Mouse (Mus musculus): ENCODE measurements around the gene Lhfpl5. TPM values are rescaled to one million over a fixed set of nuclear protein-coding genes. Genes with fewer than 3 reads are reported as not detected.

The Lhfpl5 gene
- polyA plus RNA-seq, 1 experiment from 2014 or later, result not detected

- no peaks in the 10 kb centered on the region for H3K9me3 ChIP-seq (replicated peaks; ENCODE audit: control insufficient read depth, low read length)
- H3K4me2 ChIP-seq, result no peak overlapping the region
- no peak for ATAC-seq (replicated peaks; ENCODE audit: insufficient number of reproducible peaks, low FRiP score, low TSS enrichment)
- H3K4me1 ChIP-seq (ENCODE audit: control insufficient read depth, insufficient read depth, low read length), result peaks cover 15% of the 10 kb centered on the region
- H3K9ac ChIP-seq (ENCODE audit: low read depth, low read length), result no peak overlapping the region
- H3K4me3 ChIP-seq (ENCODE audit: low read depth, low read length), result no peak overlapping the region
- no peak overlapping the region for H3K27ac ChIP-seq (ENCODE audit: low read depth, low read length)
- no peaks in the 10 kb centered on the region; the same call in 1 of the 2 replicates for H3K27me3 ChIP-seq (ENCODE audit: control insufficient read depth, insufficient read depth, low read length)
- 65% methylated on average over 2 of the region's 2 CpGs for WGBS (ENCODE audit: insufficient replicate concordance)
- H3K36me3 ChIP-seq (ENCODE audit: control insufficient read depth, insufficient read depth, low read length), result peaks cover 3% of the 10 kb centered on the region; the same call in 1 of the 2 replicates
Observed at GRCm38 (mm10) chr17:28624841-28625240, 49.4 kb downstream of the Lhfpl5 start.

- ATAC-seq (replicated peaks; ENCODE audit: insufficient number of reproducible peaks, low FRiP score, low TSS enrichment), result no peak
- H3K9ac ChIP-seq (ENCODE audit: low read depth, low read length), result no peak overlapping the region
- WGBS (ENCODE audit: insufficient replicate concordance), result 93% methylated on average over 15 of the region's 15 CpGs
Observed at GRCm38 (mm10) chr17:28625327-28625726, 49.9 kb downstream of the Lhfpl5 start.

GRCm38 (mm10) chr17:28626937-28627336 is 51.5 kb downstream of the Lhfpl5 start:
- H3K27ac ChIP-seq (ENCODE audit: low read depth, low read length), result no peak overlapping the region
- no peak overlapping the region for H3K4me3 ChIP-seq (ENCODE audit: low read depth, low read length)
- 75% methylated on average over 2 of the region's 2 CpGs for WGBS (ENCODE audit: insufficient replicate concordance)
- H3K9ac ChIP-seq (ENCODE audit: low read depth, low read length), result no peak overlapping the region
- no peak overlapping the region for H3K4me2 ChIP-seq
- H3K36me3 ChIP-seq (ENCODE audit: control insufficient read depth, insufficient read depth, low read length), result no peaks in the 10 kb centered on the region
- ATAC-seq (replicated peaks; ENCODE audit: insufficient number of reproducible peaks, low FRiP score, low TSS enrichment), result no peak
- H3K9me3 ChIP-seq (replicated peaks; ENCODE audit: control insufficient read depth, low read length), result no peaks in the 10 kb centered on the region
- H3K4me1 ChIP-seq (ENCODE audit: control insufficient read depth, insufficient read depth, low read length), result peaks cover 6% of the 10 kb centered on the region; the same call in 1 of the 2 replicates
- H3K27me3 ChIP-seq (ENCODE audit: control insufficient read depth, insufficient read depth, low read length), result no peaks in the 10 kb centered on the region; the same call in 1 of the 2 replicates

More at GRCm38 (mm10) chr17:28625327-28625726, 49.9 kb downstream of the Lhfpl5 start:
- no peak overlapping the region for H3K4me2 ChIP-seq
- no peaks in the 10 kb centered on the region for H3K36me3 ChIP-seq (ENCODE audit: control insufficient read depth, insufficient read depth, low read length)
- H3K27ac ChIP-seq (ENCODE audit: low read depth, low read length), result no peak overlapping the region
- no peaks in the 10 kb centered on the region for H3K9me3 ChIP-seq (replicated peaks; ENCODE audit: control insufficient read depth, low read length)
- no peaks in the 10 kb centered on the region; the same call in 1 of the 2 replicates for H3K27me3 ChIP-seq (ENCODE audit: control insufficient read depth, insufficient read depth, low read length)
- H3K4me3 ChIP-seq (ENCODE audit: low read depth, low read length), result no peak overlapping the region
- H3K4me1 ChIP-seq (ENCODE audit: control insufficient read depth, insufficient read depth, low read length), result peaks cover 13% of the 10 kb centered on the region

- Histone ChIP-seq H3K27ac (ENCODE audit: low read depth, low read length) (no peak overlapping the region), H3K9me3 (replicated peaks; ENCODE audit: control insufficient read depth, low read length) (no peaks in the 10 kb centered on the region), H3K4me2 (no peak overlapping the region), H3K36me3 (ENCODE audit: control insufficient read depth, insufficient read depth, low read length) (no peaks in the 10 kb centered on the region), H3K4me1 (ENCODE audit: control insufficient read depth, insufficient read depth, low read length) (peaks cover 7% of the 10 kb centered on the region; the same call in 1 of the 2 replicates), H3K9ac (ENCODE audit: low read depth, low read length) (no peak overlapping the region), H3K4me3 (ENCODE audit: low read depth, low read length) (no peak overlapping the region), H3K27me3 (ENCODE audit: control insufficient read depth, insufficient read depth, low read length) (no peaks in the 10 kb centered on the region; the same call in 1 of the 2 replicates)
- no peak for ATAC-seq (replicated peaks; ENCODE audit: insufficient number of reproducible peaks, low FRiP score, low TSS enrichment)
- WGBS (ENCODE audit: insufficient replicate concordance), result 44% methylated on average over 10 of the region's 10 CpGs
Observed at GRCm38 (mm10) chr17:28628248-28629124, 53.0 kb downstream of the Lhfpl5 start.

- H3K4me2 ChIP-seq, result no peak overlapping the region
- no peaks in the 10 kb centered on the region; the same call in 1 of the 2 replicates for H3K27me3 ChIP-seq (ENCODE audit: control insufficient read depth, insufficient read depth, low read length)
- no peaks in the 10 kb centered on the region for H3K36me3 ChIP-seq (ENCODE audit: control insufficient read depth, insufficient read depth, low read length)
- H3K27ac ChIP-seq (ENCODE audit: low read depth, low read length), result no peak overlapping the region
- H3K9ac ChIP-seq (ENCODE audit: low read depth, low read length), result no peak overlapping the region
- peaks cover 7% of the 10 kb centered on the region; the same call in 1 of the 2 replicates for H3K4me1 ChIP-seq (ENCODE audit: control insufficient read depth, insufficient read depth, low read length)
- H3K9me3 ChIP-seq (replicated peaks; ENCODE audit: control insufficient read depth, low read length), result no peaks in the 10 kb centered on the region
- WGBS (ENCODE audit: insufficient replicate concordance), result 48% methylated on average over 3 of the region's 3 CpGs
- ATAC-seq (replicated peaks; ENCODE audit: insufficient number of reproducible peaks, low FRiP score, low TSS enrichment), result no peak
- no peak overlapping the region for H3K4me3 ChIP-seq (ENCODE audit: low read depth, low read length)
Observed at GRCm38 (mm10) chr17:28629125-28629524, 53.7 kb downstream of the Lhfpl5 start.

Small RNA genes within 50 kb of the gene (microRNA-seq; reads per million reads assigned to microRNA genes)
- gene Gm25195 (ENCODE audit: borderline number of aligned reads) (not detected), gene Mir6969 (ENCODE audit: borderline number of aligned reads) (not detected)

Other genes starting within 250 kb of the Lhfpl5 start
- gene Rpl10a, start 247.2 kb upstream of the Lhfpl5 start, polyA plus RNA-seq (2014; fragmentation: Nextera tagmentation; extraction: Ambion mirVana), result 408 and 446 TPM in 2 replicates
- gene Tead3, start 224.8 kb upstream of the Lhfpl5 start, polyA plus RNA-seq (2014; fragmentation: Nextera tagmentation; extraction: Ambion mirVana), result 6.5 and 7.5 TPM in 2 replicates
- 2.9 and 5.0 TPM in 2 replicates for gene Tulp1, start 210.4 kb upstream of the Lhfpl5 start, polyA plus RNA-seq (2014; fragmentation: Nextera tagmentation; extraction: Ambion mirVana)
- 5.0 and 5.8 TPM in 2 replicates for gene Fkbp5, start 58.1 kb upstream of the Lhfpl5 start, polyA plus RNA-seq (2014; fragmentation: Nextera tagmentation; extraction: Ambion mirVana)
- gene Armc12, start 44.8 kb upstream of the Lhfpl5 start, polyA plus RNA-seq (2014; fragmentation: Nextera tagmentation; extraction: Ambion mirVana), result not detected in 2 replicates
- not detected in 2 replicates for gene Clpsl2, start 26.2 kb upstream of the Lhfpl5 start, polyA plus RNA-seq (2014; fragmentation: Nextera tagmentation; extraction: Ambion mirVana)
- 0.73 TPM in 1 of 2 replicates, not detected in the other for gene Clps, start 14.9 kb upstream of the Lhfpl5 start, polyA plus RNA-seq (2014; fragmentation: Nextera tagmentation; extraction: Ambion mirVana)
- gene Srpk1, start 47.1 kb downstream of the Lhfpl5 start, polyA plus RNA-seq (2014; fragmentation: Nextera tagmentation; extraction: Ambion mirVana), result 58.1 and 79.5 TPM in 2 replicates
- 0.14 and 0.84 TPM in 2 replicates for gene Slc26a8, start 114.6 kb downstream of the Lhfpl5 start, polyA plus RNA-seq (2014; fragmentation: Nextera tagmentation; extraction: Ambion mirVana)
- 37.1 and 37.4 TPM in 2 replicates for gene Mapk14, start 115.7 kb downstream of the Lhfpl5 start, polyA plus RNA-seq (2014; fragmentation: Nextera tagmentation; extraction: Ambion mirVana)
- gene AC170998.1, start 150.4 kb downstream of the Lhfpl5 start, polyA plus RNA-seq (2014; fragmentation: Nextera tagmentation; extraction: Ambion mirVana), result 1.8 and 2.3 TPM in 2 replicates
- gene Mapk13, start 193.7 kb downstream of the Lhfpl5 start, polyA plus RNA-seq (2014; fragmentation: Nextera tagmentation; extraction: Ambion mirVana), result 2.6 and 2.9 TPM in 2 replicates
- 12.1 and 13.4 TPM in 2 replicates for gene Brpf3, start 225.4 kb downstream of the Lhfpl5 start, polyA plus RNA-seq (2014; fragmentation: Nextera tagmentation; extraction: Ambion mirVana)